Comparison of ENCODE assay signal across 33 mouse cellular contexts in genomic region chr16:33844866-33845265, GRCm38 (mm10). TPM values are rescaled to one million over a fixed set of nuclear protein-coding genes. Genes with fewer than 3 reads are reported as not detected.
"Had no signal": no experiment of that assay in that cellular context is flagged by ENCODE, and none has a peak within 500 bp of the region (broad histone marks: within the 10 kb centered on the region; RNA-seq: fewer than 3 reads in every experiment).

No protein-coding gene starts in this region.

- DNase-seq: gastrocnemius, adult 2 months; gastrocnemius, postnatal 10 days; gastrocnemius, postnatal 25 days; heart, postnatal 10 days; heart, postnatal 4 days; kidney, adult 11 months; kidney, adult 2 months; kidney, adult 9 months; kidney, postnatal 14 days; kidney, postnatal 36 days; layer of hippocampus, adult 9-11 months; layer of hippocampus, postnatal 36 days; left cerebral cortex, postnatal 4 days; liver, embryonic 13.5 days had no signal

- H3K27me3 ChIP-seq: heart, embryonic 12.5 days; hindbrain, embryonic 12.5 days; intestine, embryonic 15.5 days; kidney, embryonic 15.5 days; limb, embryonic 13.5 days; limb, embryonic 15.5 days; liver, embryonic 13.5 days; liver, embryonic 15.5 days had no signal

- H3K27ac ChIP-seq: gastrocnemius, adult 2 months; heart, embryonic 10.5 days; hindbrain, embryonic 10.5 days; hindbrain, embryonic 12.5 days; hindbrain, embryonic 14.5 days; intestine, embryonic 15.5 days; kidney, embryonic 15.5 days; kidney, postnatal 0 days; limb, embryonic 13.5 days; limb, embryonic 15.5 days; liver, embryonic 13.5 days; liver, embryonic 15.5 days had no signal

- H3K4me1 ChIP-seq: hindbrain, embryonic 12.5 days; intestine, embryonic 15.5 days had no signal

- H3K9me3 ChIP-seq: heart, embryonic 10.5 days; hindbrain, embryonic 10.5 days; hindbrain, embryonic 12.5 days; intestine, embryonic 15.5 days; kidney, embryonic 15.5 days; limb, embryonic 13.5 days; limb, embryonic 15.5 days; liver, embryonic 13.5 days; liver, embryonic 15.5 days had no signal

- ATAC-seq: hindbrain, embryonic 16.5 days; inflammation-experienced regulatory T-cells, adult 6 months; intestine, embryonic 15.5 days had no signal

- H3K4me3 ChIP-seq: gastrocnemius, adult 2 months; heart, embryonic 10.5 days; heart, embryonic 12.5 days; hindbrain, embryonic 10.5 days; hindbrain, embryonic 12.5 days; intestine, embryonic 15.5 days; kidney, embryonic 15.5 days; limb, embryonic 13.5 days; limb, embryonic 15.5 days; liver, embryonic 13.5 days; liver, embryonic 15.5 days had no signal

- H3K4me2 ChIP-seq: heart, embryonic 12.5 days; hindbrain, embryonic 12.5 days; hindbrain, embryonic 14.5 days; intestine, embryonic 15.5 days; kidney, embryonic 15.5 days; limb, embryonic 13.5 days; limb, embryonic 15.5 days; liver, embryonic 13.5 days; liver, embryonic 15.5 days had no signal

- H3K9ac ChIP-seq: heart, embryonic 12.5 days; hindbrain, embryonic 12.5 days; hindbrain, embryonic 14.5 days; intestine, embryonic 15.5 days; kidney, embryonic 15.5 days; limb, embryonic 13.5 days; limb, embryonic 15.5 days; liver, embryonic 13.5 days; liver, embryonic 15.5 days had no signal

- H3K36me3 ChIP-seq: hindbrain, embryonic 12.5 days had no signal

RNA-seq across cellular contexts. Expression of gene Muc13, which starts 51.0 kb away (rescaled TPM):
- total RNA-seq: gastrocnemius, adult 2 months; gastrocnemius, postnatal 25 days; layer of hippocampus, adult 18-20 months; layer of hippocampus, adult 8-10 months; layer of hippocampus, postnatal 14 days; layer of hippocampus, postnatal 36 days; left cerebral cortex, postnatal 10 days; left cerebral cortex, postnatal 4 days; liver, adult 2 months had no signal
- polyA plus RNA-seq: heart, embryonic 14.5 days; hindbrain, embryonic 14.5 days; hindbrain, embryonic 16.5 days; kidney, postnatal 0 days; limb, embryonic 15.5 days had no signal
